Mouse (Mus musculus): Measurements from ENCODE around the gene Gipc3.

Gene Gipc3

GRCm38 (mm10) chr10:81367207-81367495 is 24.1 kb upstream of the Gipc3 start:
- DNase-seq (ENCODE audit: low read depth) = no peak

- no peak for DNase-seq (ENCODE audit: low read depth)
Measured at GRCm38 (mm10) chr10:81366477-81367206, 23.6 kb upstream of the Gipc3 start.

- DNase-seq (ENCODE audit: low read depth) = peak; percentile 15
Measured at GRCm38 (mm10) chr10:81365672-81366476, 22.8 kb upstream of the Gipc3 start, which contains the start of gene 4930404N11Rik. TSS of gene 4930404N11Rik (minus strand) at chr10:81365816.

GRCm38 (mm10) chr10:81365073-81365472 is 22.0 kb upstream of the Gipc3 start:
- peak; percentile 13 for DNase-seq (ENCODE audit: low read depth)

GRCm38 (mm10) chr10:81364666-81365065 is 21.6 kb upstream of the Gipc3 start:
- DNase-seq (ENCODE audit: low read depth) = no peak

- DNase-seq (ENCODE audit: low read depth) = no peak
Measured at GRCm38 (mm10) chr10:81363436-81364346, 20.6 kb upstream of the Gipc3 start.

- DNase-seq (ENCODE audit: low read depth) = peak; percentile 20
Measured at GRCm38 (mm10) chr10:81362336-81362949, 19.4 kb upstream of the Gipc3 start.

GRCm38 (mm10) chr10:81360721-81361120 is 17.7 kb upstream of the Gipc3 start:
- peak; percentile 27 for DNase-seq (ENCODE audit: low read depth)

GRCm38 (mm10) chr10:81358841-81359240 is 15.8 kb upstream of the Gipc3 start:
- DNase-seq (ENCODE audit: low read depth) = peak; percentile 19

- DNase-seq (ENCODE audit: low read depth) = no peak
Measured at GRCm38 (mm10) chr10:81358209-81358608, 15.1 kb upstream of the Gipc3 start.

GRCm38 (mm10) chr10:81356991-81357844 is 14.2 kb upstream of the Gipc3 start, which contains the start of gene Mfsd12:
TSS of gene Mfsd12 (plus strand) at chr10:81357491.
- DNase-seq (ENCODE audit: low read depth) = peak; percentile 97

- DNase-seq (ENCODE audit: low read depth) = no peak
Measured at GRCm38 (mm10) chr10:81356352-81356990, 13.4 kb upstream of the Gipc3 start.

GRCm38 (mm10) chr10:81355533-81355932 is 12.5 kb upstream of the Gipc3 start:
- DNase-seq (ENCODE audit: low read depth) = no peak

- peak; percentile 69 for DNase-seq (ENCODE audit: low read depth)
Measured at GRCm38 (mm10) chr10:81354738-81355477, 11.8 kb upstream of the Gipc3 start.

- DNase-seq (ENCODE audit: low read depth) = peak; percentile 62
Measured at GRCm38 (mm10) chr10:81351678-81352291, 8.7 kb upstream of the Gipc3 start.

GRCm38 (mm10) chr10:81350351-81351063 is 7.4 kb upstream of the Gipc3 start, which contains the start of gene Hmg20b:
TSS of gene Hmg20b (minus strand) at chr10:81350480.
- peak; percentile 100 for DNase-seq (ENCODE audit: low read depth)

GRCm38 (mm10) chr10:81349961-81350350 is 6.9 kb upstream of the Gipc3 start:
- DNase-seq (ENCODE audit: low read depth) = no peak

GRCm38 (mm10) chr10:81349146-81349545 is 6.1 kb upstream of the Gipc3 start:
- DNase-seq (ENCODE audit: low read depth) = peak; percentile 74

All from NIH3T3 (cell line).